Mouse (Mus musculus) hematopoietic stem cell, adult 5-6 weeks (primary cell): ENCODE results near the gene Dad1. TPM values are rescaled to one million over a fixed set of nuclear protein-coding genes. Genes with fewer than 3 reads are reported as not detected.

ENCODE experiments used
- ATAC-seq, 2 experiments: fragments of 125-278 bp in 1 of 2; replicated peaks in 1 of 2; 2 replicates each; pipeline ENCODE4 v1.8.0; 2016 to 2017; ENCODE audit warnings: inconsistent platforms in 2 of 2, mild to moderate bottlenecking in 2 of 2, moderate number of reproducible peaks in 2 of 2, low read depth in 1 of 2, moderate TSS enrichment in 1 of 2; ENCODE audit not compliant: low FRiP score in 2 of 2, poor library complexity in 2 of 2, severe bottlenecking in 2 of 2, insufficient read depth in 1 of 2, low TSS enrichment in 1 of 2
- total RNA-seq: library from RNA; stranded (forward); fragments of 172-1452, 232-1000 nt; gene quantifications from 2 replicates; pipeline ENCODE4 v1.2.3, GENCODE M21; 2017

Gene Dad1
- total RNA-seq, 1 experiment from 2014 or later = 92.1 TPM

DNA sequence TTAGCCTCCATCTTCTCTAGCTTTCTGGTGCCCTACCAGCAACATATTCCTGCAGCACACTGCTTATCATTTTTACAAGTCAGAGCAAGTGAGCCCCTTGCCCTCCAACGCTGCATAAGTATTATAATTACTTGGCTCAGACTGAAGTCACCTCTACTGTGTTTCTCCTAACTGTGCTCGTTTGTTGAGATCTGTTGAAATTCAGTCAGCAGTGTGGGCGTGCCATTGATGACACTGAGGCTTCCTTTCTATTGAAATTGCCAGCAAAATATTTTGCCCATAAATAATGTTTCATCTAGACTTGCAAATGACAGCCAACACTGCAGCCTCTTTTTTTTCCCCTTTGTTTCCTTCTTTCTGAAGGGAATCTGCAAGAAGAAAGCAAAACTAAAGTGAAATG is 56.2 kb downstream of the Dad1 start:
- no peak for ATAC-seq

DNA sequence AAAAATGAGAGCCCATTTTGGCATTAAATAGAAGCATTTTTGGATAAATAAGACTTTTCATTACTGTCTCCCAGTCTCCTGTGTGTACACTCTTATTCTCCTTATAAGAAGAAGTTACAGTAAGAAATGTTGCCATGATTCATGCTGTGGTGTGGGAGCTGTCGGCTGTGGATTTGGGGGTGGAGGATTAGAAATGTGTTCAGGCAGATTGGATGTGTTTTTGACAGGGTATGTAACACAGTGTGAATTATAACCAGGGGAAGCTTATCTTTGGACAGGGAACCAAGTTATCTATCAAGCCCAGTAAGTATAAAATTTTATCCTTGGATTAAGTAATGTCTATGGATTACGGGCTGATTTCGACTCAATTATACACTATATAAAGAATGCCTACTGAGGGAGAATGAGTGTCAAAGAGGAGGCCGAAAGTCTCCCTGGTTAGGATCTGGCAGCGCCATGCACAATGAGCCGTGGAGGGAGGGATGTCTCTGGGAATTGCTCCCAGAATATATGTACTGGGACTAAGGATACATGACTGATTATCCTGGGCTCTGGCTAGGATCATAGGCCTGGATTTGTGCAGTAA is 58.0 kb downstream of the Dad1 start:
- no peak for ATAC-seq

DNA sequence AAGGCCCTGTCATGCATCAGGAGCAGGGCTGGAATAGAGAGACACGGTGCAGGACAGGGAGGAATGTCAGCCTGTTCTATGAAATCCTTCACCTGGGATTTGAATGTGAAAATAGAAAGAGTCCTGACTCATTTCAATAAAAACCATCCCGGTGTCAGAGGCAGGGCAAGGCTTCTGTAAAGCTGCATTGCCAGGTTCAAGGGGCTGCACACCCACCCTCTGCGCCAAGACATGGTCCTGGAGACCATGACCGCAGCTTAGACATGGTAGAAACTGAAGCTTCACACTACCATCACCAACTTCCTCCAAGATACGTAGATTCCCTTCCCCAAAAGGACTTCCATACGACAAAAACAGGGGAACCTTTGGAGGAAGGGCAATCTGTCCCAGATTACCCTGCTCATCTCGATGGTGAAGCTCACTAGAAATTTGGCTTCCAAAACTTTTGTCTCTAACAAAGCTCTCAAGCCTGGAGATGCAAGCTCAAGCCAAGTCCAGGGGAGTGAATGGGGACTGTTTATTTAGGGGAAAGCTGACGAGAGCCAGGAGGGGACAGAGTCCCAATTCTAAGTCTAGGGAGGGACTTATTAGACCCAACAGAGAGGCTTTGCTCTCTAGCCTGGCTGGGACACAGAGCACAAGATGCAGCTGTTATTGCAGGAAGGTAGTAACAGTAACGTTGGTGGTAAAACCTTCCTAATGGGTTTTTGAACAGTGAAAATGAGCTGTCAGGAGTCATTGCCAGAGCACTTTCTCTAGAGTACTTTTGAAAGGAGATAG is 60.4 kb downstream of the Dad1 start:
- ATAC-seq = no peak

DNA sequence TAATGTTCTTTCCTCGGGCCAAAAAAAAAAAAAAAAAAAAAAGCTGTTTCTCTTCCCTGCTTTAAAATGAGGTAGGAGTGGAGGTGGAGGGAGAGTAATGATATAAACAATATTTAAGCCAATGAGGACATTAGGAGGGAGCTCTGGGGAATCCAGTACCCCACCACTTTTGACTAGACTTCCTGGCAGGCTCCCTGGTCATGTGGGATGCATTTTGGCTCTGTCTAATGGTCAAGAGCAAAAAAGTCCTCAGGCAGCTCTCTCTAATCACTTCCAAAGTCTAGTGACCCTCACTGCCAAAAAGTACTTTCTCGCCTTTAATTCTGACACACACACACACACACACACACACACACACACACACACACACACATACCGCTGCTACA is 61.4 kb downstream of the Dad1 start:
- ATAC-seq = no peak

DNA sequence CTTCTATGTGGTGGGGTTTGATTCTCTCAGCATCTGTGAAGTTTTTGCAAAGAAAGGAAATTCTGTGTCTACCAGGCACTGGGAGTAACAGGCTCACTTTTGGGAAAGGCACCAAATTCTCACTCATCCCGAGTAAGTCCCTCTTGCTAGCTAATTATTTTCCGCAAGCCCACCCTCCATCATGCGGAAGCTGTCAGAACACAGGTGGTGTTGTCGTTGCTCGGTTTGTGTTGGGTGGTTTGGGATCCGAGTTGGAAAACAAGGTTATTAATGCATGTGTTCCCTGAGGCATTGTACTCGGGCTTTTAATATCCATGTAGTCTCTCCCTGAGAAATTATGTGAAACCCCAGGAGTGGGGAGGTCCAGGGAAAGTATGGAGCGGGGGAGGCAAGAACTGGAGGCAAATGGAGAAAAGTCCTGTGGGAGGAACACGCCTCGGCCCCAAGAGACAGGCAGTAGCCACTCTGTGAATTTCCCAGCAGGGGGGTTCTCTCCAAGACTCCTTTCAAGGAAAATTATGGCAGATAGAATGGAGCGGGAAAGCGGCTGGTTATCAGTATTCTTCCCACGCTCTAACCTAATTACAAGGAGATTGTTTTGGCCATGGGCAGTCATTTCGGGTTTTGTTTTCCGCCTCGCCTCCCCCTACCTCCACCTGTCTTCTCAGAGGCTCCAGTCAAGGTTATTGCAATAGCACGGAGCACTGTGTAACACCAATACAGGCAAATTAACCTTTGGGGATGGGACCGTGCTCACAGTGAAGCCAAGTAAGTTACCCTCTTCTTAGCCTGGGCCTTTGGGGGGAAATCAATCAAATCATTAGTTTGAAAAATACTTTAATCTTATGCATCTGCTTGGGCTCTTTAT is 62.1 kb downstream of the Dad1 start:
- ATAC-seq = no peak

DNA sequence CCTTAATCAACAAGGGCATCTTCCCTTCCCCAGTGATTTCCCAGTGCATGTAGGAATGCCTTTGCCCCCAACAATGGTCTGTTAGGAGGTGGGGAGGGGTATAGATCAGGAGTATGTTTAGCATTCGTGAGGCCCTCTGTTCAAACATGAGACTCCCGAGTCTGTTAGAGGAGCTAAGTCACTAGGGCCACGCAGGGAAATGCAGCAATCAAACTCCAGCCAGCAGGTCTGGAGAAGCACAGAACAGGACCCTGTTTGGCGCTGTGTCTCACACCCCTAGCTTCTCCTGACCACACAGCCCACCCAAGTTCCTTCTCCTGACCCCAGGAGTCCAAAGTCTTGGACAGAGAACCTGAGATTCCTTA is 62.9 kb downstream of the Dad1 start:
- ATAC-seq = no peak

DNA sequence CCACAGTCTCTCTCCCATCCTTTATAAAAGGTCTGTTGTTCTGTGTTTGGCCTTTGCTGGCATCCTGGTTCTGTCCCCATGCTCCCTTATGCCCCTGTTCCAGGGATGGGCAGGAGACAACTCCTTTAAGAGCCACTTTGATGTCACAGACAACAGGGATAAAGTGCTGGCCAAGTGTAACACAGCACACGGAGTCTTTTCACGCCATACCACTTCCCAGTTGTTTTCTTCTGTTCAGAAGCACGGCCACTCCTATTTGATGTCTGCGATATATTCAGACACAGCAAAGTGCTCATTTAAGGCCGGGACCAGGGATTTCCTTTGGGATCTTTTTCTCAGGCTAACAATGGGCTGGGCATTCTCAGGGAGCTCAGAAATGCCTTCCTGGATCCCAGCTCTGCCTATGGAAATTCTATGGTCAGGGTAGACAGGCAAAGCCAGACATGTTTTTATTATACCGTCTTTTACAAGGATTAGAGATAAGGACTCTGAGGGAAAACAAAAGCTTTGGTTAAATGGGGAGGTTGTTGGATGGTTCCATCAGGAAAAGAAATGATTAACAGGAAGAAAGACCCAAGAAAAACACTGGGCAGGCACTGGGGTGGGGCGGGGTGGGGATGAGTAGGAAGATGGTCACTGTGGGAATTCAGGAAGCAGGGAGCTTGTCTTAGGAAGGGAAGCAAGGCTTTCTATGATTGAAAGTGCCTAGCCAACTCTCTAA is 63.4 kb downstream of the Dad1 start:
- ATAC-seq = no peak

DNA sequence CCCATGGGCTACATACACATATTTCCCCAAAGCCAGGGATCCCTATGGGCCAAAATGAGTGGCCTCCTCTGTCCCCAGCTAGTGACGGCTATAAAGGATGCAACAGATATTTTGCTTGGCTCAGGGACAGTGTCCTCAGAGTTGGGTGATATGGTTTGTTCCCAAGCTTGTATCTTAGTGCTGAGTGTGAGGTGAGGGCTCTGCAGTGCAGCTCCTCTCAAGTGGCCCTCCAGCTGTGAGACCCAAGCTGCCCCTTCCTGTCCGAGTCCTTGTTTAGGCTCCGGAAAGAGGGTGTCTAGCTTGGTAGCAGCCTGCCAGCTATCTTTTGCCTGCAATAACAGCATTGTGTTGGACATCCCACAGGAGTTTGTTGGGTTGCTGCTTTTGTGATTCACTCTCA is 64.6 kb downstream of the Dad1 start:
- no peak for ATAC-seq

DNA sequence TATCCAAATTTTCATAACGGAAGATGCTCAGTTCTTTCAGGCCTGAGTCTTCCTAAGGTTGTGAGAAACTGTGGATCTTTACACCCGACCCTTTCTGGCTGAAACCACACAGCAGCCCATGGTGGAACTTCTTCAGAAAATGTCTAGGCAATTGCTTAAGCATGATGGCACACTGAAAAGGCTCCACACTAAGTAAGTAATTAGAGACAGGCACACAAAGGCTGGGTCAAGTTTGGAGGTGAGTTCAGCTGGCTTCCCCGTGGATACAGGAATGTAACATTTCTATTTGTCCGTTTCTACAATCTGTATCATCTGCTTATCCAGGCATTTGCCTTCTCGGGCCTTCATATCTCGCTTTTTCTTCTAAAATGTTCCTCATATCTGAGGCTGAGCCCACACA is 66.7 kb downstream of the Dad1 start:
- no peak for ATAC-seq

Other genes with a start within 250 kb of the Dad1 start
- 43.5 and 53.3 TPM in 2 replicates for gene Abhd4, start 84 bp upstream of the Dad1 start, total RNA-seq
- gene Olfr49, start 30.8 kb upstream of the Dad1 start, total RNA-seq = 0.13 TPM in 1 of 2 replicates, not detected in the other
- 30.6 and 30.7 TPM in 2 replicates for gene Oxa1l, start 106.7 kb upstream of the Dad1 start, total RNA-seq
- 1.9 and 3.5 TPM in 2 replicates for gene Slc7a7, start 163.7 kb upstream of the Dad1 start, total RNA-seq
- 103 and 131 TPM in 2 replicates for gene Mrpl52, start 172.8 kb upstream of the Dad1 start, total RNA-seq
- 6.5 and 7.5 TPM in 2 replicates for gene Mmp14, start 177.5 kb upstream of the Dad1 start, total RNA-seq
- 20.5 and 38.3 TPM in 2 replicates for gene Lrp10, start 210.0 kb upstream of the Dad1 start, total RNA-seq
- 1.8 and 2.5 TPM in 2 replicates for gene Rem2, start 222.0 kb upstream of the Dad1 start, total RNA-seq